8 mouse cellular contexts compared by ENCODE assay signal in genomic region chr17:24454218-24454755, GRCm38 (mm10). TPM values are rescaled to one million over a fixed set of nuclear protein-coding genes. Genes with fewer than 3 reads are reported as not detected.
DNase-seq lines count a peak whose midpoint lies in the region; ATAC-seq and TF ChIP-seq lines count a peak whose summit lies in the region.

No protein-coding gene starts in this region.

- H3K36me3 ChIP-seq in heart, adult 2 months (ENCODE audit: control insufficient read depth, insufficient read depth, low read length) = peaks cover 3% of the 10 kb centered on the region; the same call in 1 of the 2 replicates
- peaks cover 25% of the 10 kb centered on the region for H3K36me3 ChIP-seq in forebrain, embryonic 13.5 days (ENCODE audit: poor library complexity, severe bottlenecking)
- peaks cover 23% of the 10 kb centered on the region for H3K36me3 ChIP-seq in liver, embryonic 15.5 days (replicated peaks)

- peaks cover 3% of the 10 kb centered on the region for H3K4me1 ChIP-seq in heart, adult 2 months (ENCODE audit: control insufficient read depth, insufficient read depth, low read length)
- peaks cover 23% of the 10 kb centered on the region for H3K4me1 ChIP-seq in forebrain, embryonic 13.5 days
- peaks cover 29% of the 10 kb centered on the region for H3K4me1 ChIP-seq in liver, embryonic 15.5 days (replicated peaks)

- H3K4me3 ChIP-seq in heart, adult 2 months = peak overlapping the region; percentile 86
- peak overlapping the region; percentile 82 for H3K4me3 ChIP-seq in forebrain, embryonic 13.5 days
- H3K4me3 ChIP-seq in liver, embryonic 15.5 days (replicated peaks) = peak overlapping the region; percentile 82

- no peaks in the 10 kb centered on the region for H3K9me3 ChIP-seq in forebrain, embryonic 13.5 days (replicated peaks)
- no peaks in the 10 kb centered on the region for H3K9me3 ChIP-seq in liver, embryonic 15.5 days (replicated peaks)

- peak overlapping the region; percentile 85 for H3K4me2 ChIP-seq in forebrain, embryonic 13.5 days
- peak overlapping the region; percentile 90 for H3K4me2 ChIP-seq in liver, embryonic 15.5 days

- H3K79me2 ChIP-seq in heart, adult 2 months (replicated peaks; ENCODE audit: control insufficient read depth, insufficient read depth, low read length) = 0 out of 2 replicates have a peak, but pooled peaks cover 3% of the 10 kb centered on the region

- TF ChIP-seq CTCF in heart, adult 2 months (IDR thresholded peaks at IDR 0.05) = no peak

- ATAC-seq in forebrain, embryonic 13.5 days = no peak
- ATAC-seq in liver, embryonic 15.5 days (ENCODE audit: insufficient read depth) = no peak

- peak overlapping the region; percentile 82 for H3K9ac ChIP-seq in heart, adult 2 months (ENCODE audit: low read depth, low read length)
- H3K9ac ChIP-seq in forebrain, embryonic 13.5 days = peak overlapping the region; percentile 94
- peak overlapping the region; percentile 93 for H3K9ac ChIP-seq in liver, embryonic 15.5 days

- no peak for DNase-seq in heart, adult 2 months
- DNase-seq in heart, postnatal 25 days (ENCODE audit: low spot score) = no peak
- peak; percentile 76 for DNase-seq in CD4-positive, CD25-positive, alpha-beta regulatory T cell, adult 2 months (ENCODE audit: low read depth, low spot score)
- DNase-seq in right cerebral cortex, postnatal 25 days = no peak
- no peak for DNase-seq in right cerebral cortex, postnatal 4 days
- no peak for DNase-seq in right cerebral cortex, postnatal 10 days (ENCODE audit: low spot score in 2 of 2)

- no peaks in the 10 kb centered on the region for H3K27me3 ChIP-seq in heart, adult 2 months (ENCODE audit: control insufficient read depth, insufficient read depth, low read length)
- H3K27me3 ChIP-seq in forebrain, embryonic 13.5 days = no peaks in the 10 kb centered on the region
- no peaks in the 10 kb centered on the region for H3K27me3 ChIP-seq in liver, embryonic 15.5 days

- no peak for TF ChIP-seq EP300 in heart, adult 2 months (IDR thresholded peaks at IDR 0.05; ENCODE audit: insufficient read depth, low read depth, low read length)

- intact Hi-C loops in heart, adult 2 months (cut with DNase I) = loop anchor here (5.0 kb wide), 1 partner anchor 37 kb away; no protein-coding TSS in a partner anchor
- intact Hi-C loops in heart, postnatal 25 days (cut with DNase I) = loop anchor here (5.0 kb wide), 1 partner anchor 37 kb away; no protein-coding TSS in a partner anchor

- no peak for TF ChIP-seq POLR2A in heart, adult 2 months (IDR thresholded peaks at IDR 0.05; ENCODE audit: insufficient read depth, low read depth, low read length)

- WGBS in heart, adult 2 months = 3% methylated on average over 14 of the region's 14 CpGs
- WGBS in forebrain, embryonic 13.5 days = 12% methylated on average over 14 of the region's 14 CpGs
- 2% methylated on average over 14 of the region's 14 CpGs for WGBS in liver, embryonic 15.5 days (ENCODE audit: insufficient replicate concordance)

- H3K27ac ChIP-seq in heart, adult 2 months = peak overlapping the region; percentile 97
- H3K27ac ChIP-seq in forebrain, embryonic 13.5 days = peak overlapping the region; percentile 92
- H3K27ac ChIP-seq in liver, embryonic 15.5 days (replicated peaks) = peak overlapping the region; percentile 99

RNA-seq across cellular contexts. Expression of gene Dnase1l2, which starts 11.4 kb away (rescaled TPM):
- 1 to 10 TPM in 1 of 2 experiments, under 1 TPM in 1; 0.65 to 1.5 TPM for total RNA-seq in heart, adult 2 months (2021)
- polyA plus RNA-seq in heart, adult 2 months (2012; rRNA removed) = 5.2 and 7.2 TPM in 2 replicates
- 1 to 10 TPM in 1 of 2 experiments, under 1 TPM in 1; 0.78 to 1.2 TPM for total RNA-seq in heart, postnatal 25 days (2021)
- polyA plus RNA-seq in forebrain, embryonic 13.5 days (2015; fragmentation: Nextera tagmentation; extraction: Ambion mirVana) = 4.4 and 4.7 TPM in 2 replicates
- 0.39 and 0.41 TPM in 2 replicates for polyA plus RNA-seq in liver, embryonic 15.5 days (2015; fragmentation: Nextera tagmentation; extraction: Ambion mirVana)

RNA-seq across cellular contexts. Expression of gene E4f1, which starts 15.8 kb away (rescaled TPM):
- 10 to 100 TPM; 10.2 to 10.3 TPM for total RNA-seq in heart, adult 2 months (2021)
- 43.6 and 43.7 TPM in 2 replicates for polyA plus RNA-seq in heart, adult 2 months (2012; rRNA removed)
- total RNA-seq in heart, postnatal 25 days (2021) = 10 to 100 TPM; 11.1 to 11.4 TPM
- polyA plus RNA-seq in forebrain, embryonic 13.5 days (2015; fragmentation: Nextera tagmentation; extraction: Ambion mirVana) = 38.8 and 39.8 TPM in 2 replicates
- polyA plus RNA-seq in liver, embryonic 15.5 days (2015; fragmentation: Nextera tagmentation; extraction: Ambion mirVana) = 11.5 and 14.2 TPM in 2 replicates

RNA-seq across cellular contexts. Expression of gene Pgp, which starts 15.9 kb away (rescaled TPM):
- total RNA-seq in heart, adult 2 months (2021) = 10 to 100 TPM; 35.7 to 44.5 TPM
- polyA plus RNA-seq in heart, adult 2 months (2012; rRNA removed) = 39.1 and 46.4 TPM in 2 replicates
- 10 to 100 TPM; 42.3 to 43.3 TPM for total RNA-seq in heart, postnatal 25 days (2021)
- 52.3 and 56.7 TPM in 2 replicates for polyA plus RNA-seq in forebrain, embryonic 13.5 days (2015; fragmentation: Nextera tagmentation; extraction: Ambion mirVana)
- polyA plus RNA-seq in liver, embryonic 15.5 days (2015; fragmentation: Nextera tagmentation; extraction: Ambion mirVana) = 60.5 and 61.2 TPM in 2 replicates

RNA-seq across cellular contexts. Expression of gene Bricd5, which starts 19.4 kb away (rescaled TPM):
- total RNA-seq in heart, adult 2 months (2021) = not detected
- not detected in 2 replicates for polyA plus RNA-seq in heart, adult 2 months (2012; rRNA removed)
- not detected for total RNA-seq in heart, postnatal 25 days (2021)
- polyA plus RNA-seq in forebrain, embryonic 13.5 days (2015; fragmentation: Nextera tagmentation; extraction: Ambion mirVana) = 0.26 TPM in 1 of 2 replicates, not detected in the other
- 0.13 TPM in 1 of 2 replicates, not detected in the other for polyA plus RNA-seq in liver, embryonic 15.5 days (2015; fragmentation: Nextera tagmentation; extraction: Ambion mirVana)

RNA-seq across cellular contexts. Expression of gene Mlst8, which starts 24.6 kb away (rescaled TPM):
- total RNA-seq in heart, adult 2 months (2021) = 10 to 100 TPM in 1 of 2 experiments, 1 to 10 TPM in 1; 8.5 to 10.7 TPM
- 28.1 and 42.0 TPM in 2 replicates for polyA plus RNA-seq in heart, adult 2 months (2012; rRNA removed)
- 10 to 100 TPM in 1 of 2 experiments, 1 to 10 TPM in 1; 9.4 to 11.3 TPM for total RNA-seq in heart, postnatal 25 days (2021)
- polyA plus RNA-seq in forebrain, embryonic 13.5 days (2015; fragmentation: Nextera tagmentation; extraction: Ambion mirVana) = 33.9 and 39.1 TPM in 2 replicates
- polyA plus RNA-seq in liver, embryonic 15.5 days (2015; fragmentation: Nextera tagmentation; extraction: Ambion mirVana) = 12.0 and 13.6 TPM in 2 replicates
